Mouse (Mus musculus) left cerebral cortex, adult 2 months (tissue): ENCODE measurements at regions not wholly inside any gene's neighbourhood (a gene's known extent, or its start where the extent isn't known, plus 50 kb on each side); places are given as distances from the start of the nearest gene placed in this dataset.

Experiments used
- DNase-seq, 2 experiments: peaks; one replicate each; pipeline ENCODE4 v3.0.0; 2021 to 2022; ENCODE audit warnings: low spot score in 2 of 2, mixed read lengths in 1 of 2; ENCODE audit errors: extremely low spot score in 1 of 2
- H3K27ac ChIP-seq: fragments of 200-600 bp; 2 replicates; pipeline ENCODE4 v1.8.1; 2022
- H3K4me3 ChIP-seq: fragments of 200-600 bp; 2 replicates; pipeline ENCODE4 v1.8.1; 2022
- CTCF ChIP-seq: fragments of 200-600 bp; IDR thresholded peaks from 2 replicates; pipeline ENCODE4 v1.8.1; 2022; ENCODE audit warnings: antibody characterized with exemption, mild to moderate bottlenecking, moderate library complexity
- intact Hi-C: fragments of 180-260 bp; cut with DNase I; formaldehyde crosslinking; loops from one replicate; pipeline ENCODE4 v1.15.1; 2025

DNA sequence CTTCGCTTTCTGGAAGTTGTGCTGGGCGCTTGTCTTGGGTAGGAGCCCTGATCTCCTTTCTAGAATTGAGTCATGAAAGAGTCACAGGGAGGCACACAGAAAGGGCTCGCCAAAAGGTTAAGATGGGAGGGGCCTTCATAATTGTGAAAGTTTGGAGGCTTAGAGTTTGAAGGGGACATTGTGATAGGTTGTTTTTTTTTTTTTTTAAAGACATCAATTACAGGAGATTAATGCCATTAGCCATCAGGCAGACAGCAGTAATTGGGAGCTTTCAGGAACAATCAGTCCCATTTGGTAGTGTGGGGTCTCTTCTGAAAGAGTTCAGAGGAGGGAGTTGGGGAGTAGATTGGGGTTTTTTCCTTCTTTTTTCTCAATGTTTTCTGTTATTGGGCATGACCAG is 294.4 kb downstream of the Matn1 start:
- intact Hi-C loops: no loop called here
- H3K27ac ChIP-seq: no peak overlapping the region
- TF ChIP-seq CTCF: no peak
- no peak for DNase-seq
- no peak overlapping the region for H3K4me3 ChIP-seq

DNA sequence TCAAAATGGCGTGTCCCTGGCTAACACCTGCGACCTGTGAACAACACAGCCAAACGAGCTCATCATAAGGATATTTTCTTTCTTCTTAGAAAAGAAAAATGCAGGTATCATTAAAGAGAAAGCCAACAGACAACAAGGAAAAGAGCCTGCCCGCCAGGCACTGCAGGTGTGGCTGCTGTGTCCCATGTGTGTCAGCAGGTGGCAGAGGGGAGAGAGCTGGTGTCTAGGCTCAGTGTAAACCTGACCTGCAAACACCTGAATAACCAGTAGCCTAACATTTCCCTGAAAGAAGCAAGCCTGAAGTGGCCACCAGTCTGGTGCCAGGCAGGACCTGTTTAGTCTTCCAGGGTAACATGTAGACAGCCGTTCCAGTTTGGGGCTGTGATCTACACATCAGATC is 294.9 kb downstream of the Matn1 start:
- H3K27ac ChIP-seq: no peak overlapping the region

DNA sequence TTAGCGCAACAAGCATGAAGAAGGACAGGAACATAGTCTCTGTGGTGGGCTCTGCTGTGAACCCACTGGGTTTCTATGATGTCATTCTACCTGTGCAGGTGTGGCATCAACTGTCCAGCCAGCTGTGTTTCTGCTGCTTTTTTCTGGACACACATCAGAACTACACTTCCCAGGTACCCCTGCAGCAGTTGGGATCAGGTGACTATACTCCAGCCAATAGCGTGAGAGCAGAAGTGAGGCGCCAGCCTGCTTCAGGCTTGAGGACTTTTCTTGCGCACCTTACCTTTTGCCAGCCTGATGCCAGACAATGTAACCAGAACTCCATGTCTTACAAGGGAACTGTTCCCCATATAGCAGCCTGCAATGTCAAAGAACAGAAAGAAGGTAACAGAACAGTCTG is 296.3 kb downstream of the Matn1 start:
- intact Hi-C loops: no loop called here
- no peak for TF ChIP-seq CTCF
- Histone ChIP-seq H3K27ac (no peak overlapping the region), H3K4me3 (no peak overlapping the region)
- DNase-seq: no peak

More for the DNA sequence above, 294.9 kb downstream of the Matn1 start:
- DNase-seq: no peak
- peak; percentile 10; the same call in 1 of the 2 replicates for TF ChIP-seq CTCF
- intact Hi-C loops: no loop called here
- no peak overlapping the region for H3K4me3 ChIP-seq

DNA sequence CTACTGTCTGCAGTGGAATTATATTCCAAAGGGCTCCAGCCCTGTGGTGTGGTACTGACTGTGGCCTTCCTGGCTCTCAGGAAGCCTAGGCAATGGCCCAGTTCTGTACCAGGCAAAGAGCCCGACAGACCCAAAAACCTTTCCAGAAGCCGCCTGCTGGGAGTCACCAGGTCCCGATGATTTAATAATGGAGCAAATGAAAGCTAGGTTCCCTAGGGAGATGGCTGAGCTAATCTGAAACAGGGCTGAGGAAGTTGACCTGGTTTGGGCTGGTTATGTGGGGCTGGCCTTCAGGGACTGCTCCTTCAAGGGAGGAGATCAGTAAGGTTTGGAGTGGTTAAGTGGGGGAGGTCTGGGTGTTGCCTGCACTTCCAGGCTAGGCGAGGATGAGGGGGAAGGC is 298.1 kb downstream of the Matn1 start:
- DNase-seq: no peak
- Histone ChIP-seq H3K4me3 (no peak overlapping the region), H3K27ac (no peak overlapping the region)
- TF ChIP-seq CTCF: no peak
- intact Hi-C loops: no loop called here

DNA sequence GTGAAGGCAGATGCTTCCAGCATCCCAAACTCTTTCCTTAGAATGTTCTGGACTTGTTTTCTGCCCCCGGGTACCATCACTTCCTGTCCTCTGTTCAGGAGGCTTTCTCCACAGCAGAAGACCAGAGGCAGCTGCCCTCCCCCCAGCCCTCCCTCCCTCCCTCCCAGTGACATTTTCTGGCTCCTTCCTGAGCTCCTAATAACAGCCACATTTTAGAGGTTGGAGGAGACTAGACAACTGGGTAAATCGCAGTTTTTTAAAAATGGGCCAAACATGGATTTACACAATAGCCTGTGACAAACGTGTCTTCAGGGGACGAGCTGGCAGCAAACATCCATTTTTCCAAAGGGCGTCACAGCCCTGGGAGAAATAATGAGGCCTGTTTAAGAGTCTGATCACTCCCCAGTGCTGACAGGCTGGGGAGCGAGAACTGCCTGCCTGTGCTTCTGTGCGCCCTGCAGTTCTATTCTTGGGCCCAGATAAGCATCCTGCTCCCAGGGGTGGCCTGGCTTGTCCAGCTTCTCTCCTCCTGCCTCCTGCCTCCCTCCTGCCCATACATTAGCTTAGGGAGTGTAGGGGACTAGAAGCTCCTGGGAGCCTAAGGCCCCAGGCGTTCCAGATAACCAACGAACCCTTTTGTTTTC is 299.7 kb downstream of the Matn1 start:
- intact Hi-C loops: no loop called here
- Histone ChIP-seq H3K4me3 (no peak overlapping the region), H3K27ac (peak overlapping the region; percentile 4; the same call in 1 of the 2 replicates)
- no peak for DNase-seq
- TF ChIP-seq CTCF: no peak

DNA sequence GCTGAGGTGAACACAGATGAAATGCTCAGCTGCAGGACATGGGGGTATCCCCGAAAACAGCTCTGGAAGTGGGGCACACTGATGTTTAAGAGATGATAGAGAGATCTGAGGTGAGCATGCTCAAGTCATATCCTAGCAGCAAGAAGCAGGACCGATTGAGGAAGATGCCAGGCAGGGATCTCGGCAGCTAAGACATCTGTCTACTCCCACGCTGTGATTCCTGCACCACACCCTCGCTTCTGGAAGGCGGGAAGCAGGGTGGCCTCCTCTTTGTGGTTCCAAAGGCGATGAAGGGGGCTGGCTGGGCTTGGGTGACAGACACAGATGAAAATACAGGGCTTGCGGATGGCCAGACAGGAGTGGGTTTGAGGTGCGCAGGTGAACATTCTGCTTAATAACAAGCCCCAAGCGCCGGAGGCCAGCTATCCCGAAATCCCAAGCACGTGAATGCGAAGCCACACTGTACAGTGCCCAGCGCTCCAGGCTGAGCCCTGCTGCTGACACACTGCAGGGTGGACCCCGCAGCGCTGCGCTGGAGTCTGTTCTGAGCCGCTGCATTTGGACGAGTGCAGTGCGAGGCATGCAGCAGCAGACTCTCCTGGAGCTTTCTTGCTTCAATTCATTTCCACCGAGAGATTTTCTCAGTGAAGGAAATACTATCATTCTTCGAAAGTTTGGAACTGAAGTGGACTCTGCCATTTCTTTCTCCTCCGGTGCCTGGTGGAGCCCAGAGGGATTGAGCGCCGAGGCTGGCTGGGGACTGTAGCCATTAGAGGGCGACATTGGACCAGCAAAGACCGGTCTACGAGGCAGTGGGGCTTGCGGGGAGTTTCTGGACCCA is 308.6 kb downstream of the Matn1 start:
- H3K4me3 ChIP-seq: peak overlapping the region; percentile 11; the same call in 1 of the 2 replicates
- intact Hi-C loops: loop anchor here (1.0 to 5.0 kb wide), 6 partner anchors 114 to 585 kb away; partner anchors contain the start of gene Ptpru
- peak; percentile 82 to 87 for DNase-seq
- no peak overlapping the region for H3K27ac ChIP-seq
- TF ChIP-seq CTCF: peak; percentile 93

DNA sequence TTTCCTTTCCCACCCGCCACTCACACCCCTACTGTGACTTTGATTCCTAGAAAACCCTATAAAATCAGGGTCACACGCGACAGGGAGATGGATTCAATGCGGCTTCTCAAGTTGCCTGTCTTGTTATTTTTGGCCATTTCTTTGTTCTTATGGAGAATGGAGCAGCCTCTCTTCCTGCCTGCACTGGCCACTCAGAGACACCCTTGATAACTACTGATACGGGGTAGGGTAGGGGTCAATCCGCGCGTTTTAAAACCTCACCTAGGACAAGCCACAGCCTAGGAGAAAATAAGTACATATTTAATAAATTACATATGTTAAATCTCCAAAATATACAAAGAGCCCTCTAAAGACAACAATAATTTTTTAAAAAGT is 309.2 kb downstream of the Matn1 start:
- no peak for DNase-seq
- TF ChIP-seq CTCF: no peak

DNA sequence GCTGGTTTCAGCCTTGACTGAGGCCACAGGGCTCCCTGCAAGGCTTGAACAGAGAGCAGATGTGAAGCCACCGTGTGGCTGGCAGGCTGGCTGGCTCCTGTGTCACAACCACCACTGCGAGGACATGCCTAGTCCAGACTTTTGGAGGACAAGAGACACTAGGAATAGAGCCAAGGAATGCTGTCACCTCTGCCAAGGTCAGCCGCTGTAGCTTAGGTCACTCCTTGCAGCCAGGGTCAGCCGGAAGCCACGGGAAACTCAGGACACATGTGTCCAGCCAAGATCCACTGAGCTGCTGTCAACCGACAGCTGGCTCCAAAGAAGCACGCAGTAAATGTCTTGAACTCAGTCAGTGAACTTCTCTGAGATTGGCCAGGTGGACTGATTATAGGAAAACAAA is 310.1 kb downstream of the Matn1 start:
- no peak for TF ChIP-seq CTCF
- Histone ChIP-seq H3K4me3 (no peak overlapping the region), H3K27ac (no peak overlapping the region)
- intact Hi-C loops: loop anchor here (5.0 kb wide), 2 partner anchors 113 to 147 kb away; no protein-coding TSS in a partner anchor
- no peak for DNase-seq

More for the DNA sequence above, 309.2 kb downstream of the Matn1 start:
- intact Hi-C loops: loop anchor here (1.0 to 5.0 kb wide), 6 partner anchors 114 to 585 kb away; partner anchors contain the start of gene Ptpru
- H3K4me3 ChIP-seq: peak overlapping the region; percentile 11; the same call in 1 of the 2 replicates
- H3K27ac ChIP-seq: no peak overlapping the region

DNA sequence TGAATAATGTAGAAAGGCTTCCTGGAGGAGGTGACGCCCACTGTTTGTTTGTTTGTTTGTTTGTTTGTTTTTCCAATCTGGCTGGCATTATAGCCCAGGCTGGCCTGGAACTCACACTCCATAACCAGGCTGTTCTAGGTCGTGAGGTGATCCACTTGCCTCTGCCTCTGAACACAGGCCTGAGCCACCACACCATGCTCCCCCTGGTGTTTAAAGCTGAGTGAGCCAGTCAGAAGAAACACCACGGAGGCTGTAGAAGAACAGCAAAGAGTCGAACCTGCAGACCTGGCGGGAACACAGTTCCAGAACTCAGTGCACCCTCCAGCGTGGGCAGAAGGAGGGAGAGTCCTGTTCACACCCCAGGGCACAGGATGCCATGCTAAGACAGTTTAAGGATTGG is 310.5 kb downstream of the Matn1 start:
- Histone ChIP-seq H3K27ac (no peak overlapping the region), H3K4me3 (no peak overlapping the region)
- TF ChIP-seq CTCF: peak; percentile 54
- DNase-seq: no peak
- intact Hi-C loops: loop anchor here (5.0 kb wide), 2 partner anchors 113 to 147 kb away; no protein-coding TSS in a partner anchor

DNA sequence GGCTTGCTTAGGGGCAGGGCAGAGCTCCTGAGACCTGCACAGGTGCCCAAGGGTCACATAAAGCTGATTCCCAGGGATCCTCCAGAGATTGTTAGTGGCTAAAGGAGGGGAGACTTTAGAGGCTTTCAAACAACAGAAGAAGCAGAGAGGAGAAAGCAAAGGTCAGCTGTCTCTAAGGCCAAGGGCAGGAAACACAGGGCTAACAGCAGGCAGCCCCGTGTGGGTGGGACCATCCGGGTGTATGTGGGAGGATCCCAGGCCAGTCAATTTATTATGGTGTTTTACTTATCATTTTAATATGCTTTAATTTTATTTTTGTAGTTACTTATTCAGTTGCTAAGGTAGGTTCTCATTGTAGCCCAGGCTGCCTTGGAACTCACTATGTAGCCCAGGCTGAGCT is 317.1 kb downstream of the Matn1 start:
- H3K27ac ChIP-seq: no peak overlapping the region
- intact Hi-C loops: loop anchor here (5.0 kb wide), 1 partner anchor 111 kb away; no protein-coding TSS in a partner anchor
- H3K4me3 ChIP-seq: no peak overlapping the region
- no peak for TF ChIP-seq CTCF
- DNase-seq: no peak

DNA sequence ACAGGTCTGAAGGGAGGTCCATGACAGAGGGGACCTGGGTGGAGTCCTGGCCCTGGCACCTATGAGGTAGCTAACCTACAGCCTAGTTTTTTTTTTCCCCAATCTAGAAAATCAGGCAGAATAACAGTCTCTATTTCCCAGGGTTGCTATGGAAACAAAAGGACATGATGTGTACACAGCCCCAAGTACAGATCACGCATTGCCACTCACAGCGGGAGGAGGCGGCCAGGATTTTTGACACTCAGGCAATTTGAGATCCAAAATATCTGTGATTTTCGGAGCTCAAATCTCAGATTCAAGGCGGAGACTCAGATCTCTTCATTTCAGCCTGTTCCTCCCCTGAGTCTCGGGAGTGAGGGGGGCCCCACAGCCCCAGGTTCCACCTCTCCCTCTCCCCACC is 318.7 kb downstream of the Matn1 start:
- intact Hi-C loops: loop anchor here (5.0 kb wide), 1 partner anchor 109 kb away; no protein-coding TSS in a partner anchor
- DNase-seq: no peak
- H3K4me3 ChIP-seq: no peak overlapping the region
- H3K27ac ChIP-seq: 0 out of 2 replicates have a peak overlapping the region, but pooled peaks have one; percentile 11
- TF ChIP-seq CTCF: no peak

DNA sequence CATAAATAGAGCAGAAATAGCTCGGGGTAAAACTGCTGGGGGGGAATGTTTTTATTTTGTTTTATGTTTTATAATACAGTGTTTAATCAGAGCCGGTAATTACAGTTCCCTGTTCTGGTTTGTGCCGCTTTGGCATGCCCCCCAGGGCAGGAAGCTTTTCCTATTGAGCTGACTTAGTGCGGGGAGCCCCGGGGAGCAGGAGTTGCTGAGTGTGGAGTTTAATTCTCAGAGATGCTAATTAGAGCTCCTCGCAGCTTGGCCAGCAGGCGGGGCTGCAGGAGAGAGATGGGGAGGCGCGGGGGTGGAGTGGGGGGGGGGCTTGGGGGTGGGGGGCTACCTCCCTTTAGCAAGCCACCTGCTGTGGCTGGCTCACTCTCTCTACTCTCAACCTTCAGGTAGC is 322.6 kb downstream of the Matn1 start:
- TF ChIP-seq CTCF: peak; percentile 11
- Histone ChIP-seq H3K4me3 (no peak overlapping the region), H3K27ac (no peak overlapping the region)
- intact Hi-C loops: no loop called here
- DNase-seq: no peak
